Mouse (Mus musculus): ENCODE data around the gene Primpol. TPM values are rescaled to one million over a fixed set of nuclear protein-coding genes. Genes with fewer than 3 reads are reported as not detected.

The Primpol gene
- total RNA-seq, 2 experiments from 2014 or later, result 1.4 to 1.6 TPM

- peak; percentile 60 for DNase-seq (ENCODE audit: low spot score)
Measured at GRCm38 (mm10) chr8:46566914-46567529, 50.0 kb downstream of the Primpol start.

- DNase-seq (ENCODE audit: low spot score), result no peak
Measured at GRCm38 (mm10) chr8:46562333-46562732, 54.7 kb downstream of the Primpol start.

- no peak for DNase-seq (ENCODE audit: low spot score)
Measured at GRCm38 (mm10) chr8:46559428-46559827, 57.6 kb downstream of the Primpol start.

- no peak for DNase-seq (ENCODE audit: low spot score)
Measured at GRCm38 (mm10) chr8:46552441-46552765, 64.6 kb downstream of the Primpol start.

GRCm38 (mm10) chr8:46551615-46552440 is 65.2 kb downstream of the Primpol start, which contains the start of gene Cenpu:
Gene Cenpu (plus strand): TSS chr8:46552028.
- peak; percentile 100 for DNase-seq (ENCODE audit: low spot score)

- DNase-seq (ENCODE audit: low spot score), result no peak
Measured at GRCm38 (mm10) chr8:46551029-46551428, 66.0 kb downstream of the Primpol start.

GRCm38 (mm10) chr8:46550058-46550457 is 67.0 kb downstream of the Primpol start:
- no peak for DNase-seq (ENCODE audit: low spot score)

- DNase-seq (ENCODE audit: low spot score), result peak; percentile 64
Measured at GRCm38 (mm10) chr8:46547245-46547644, 69.8 kb downstream of the Primpol start.

GRCm38 (mm10) chr8:46546431-46547176 is 70.4 kb downstream of the Primpol start:
- DNase-seq (ENCODE audit: low spot score), result peak; percentile 36

- no peak for DNase-seq (ENCODE audit: low spot score)
Measured at GRCm38 (mm10) chr8:46545854-46546253, 71.2 kb downstream of the Primpol start.

GRCm38 (mm10) chr8:46543662-46544061 is 73.3 kb downstream of the Primpol start:
- DNase-seq (ENCODE audit: low spot score), result no peak

- DNase-seq (ENCODE audit: low spot score), result peak; percentile 48
Measured at GRCm38 (mm10) chr8:46543191-46543590, 73.8 kb downstream of the Primpol start.

- peak; percentile 82 for DNase-seq (ENCODE audit: low spot score)
Measured at GRCm38 (mm10) chr8:46539701-46540100, 77.3 kb downstream of the Primpol start.

GRCm38 (mm10) chr8:46533926-46534325 is 83.1 kb downstream of the Primpol start:
- no peak for DNase-seq (ENCODE audit: low spot score)

- no peak for DNase-seq (ENCODE audit: low spot score)
Measured at GRCm38 (mm10) chr8:46530541-46530940, 86.5 kb downstream of the Primpol start.

- no peak for DNase-seq (ENCODE audit: low spot score)
Measured at GRCm38 (mm10) chr8:46529508-46529907, 87.5 kb downstream of the Primpol start.

- DNase-seq (ENCODE audit: low spot score), result no peak
Measured at GRCm38 (mm10) chr8:46526821-46527220, 90.2 kb downstream of the Primpol start.

GRCm38 (mm10) chr8:46526098-46526497 is 90.9 kb downstream of the Primpol start:
- DNase-seq (ENCODE audit: low spot score), result no peak
